Mouse (Mus musculus) kidney, embryonic 14.5 days (tissue): ENCODE results near the gene Gm49391. TPM values are rescaled to one million over a fixed set of nuclear protein-coding genes. Genes with fewer than 3 reads are reported as not detected.
"Not testable (repeated sequence)": the region's sequence is repeated elsewhere in the genome, so short reads cannot be mapped to it uniquely, and the experiment has no call there.

Experiments
- ATAC-seq: fragments of 200-750 bp; cut with Nextera tagmentation; 2 replicates; pipeline ENCODE4 v1.8.0; 2017; ENCODE audit warnings: moderate number of reproducible peaks, mild to moderate bottlenecking, moderate TSS enrichment, moderate library complexity; ENCODE audit not compliant: low FRiP score, low TSS enrichment
- H3K27ac ChIP-seq: fragments of 300-500 bp; sonication (generic); 2 replicates; pipeline ENCODE4 v1.5.1; 2014; ENCODE audit warnings: low read depth, mild to moderate bottlenecking, low read length, moderate library complexity, mixed read lengths
- H3K27me3 ChIP-seq: fragments of 300-500 bp; sonication (generic); 2 replicates; pipeline ENCODE4 v1.6.1; 2014; ENCODE audit warnings: mild to moderate bottlenecking, low read length; ENCODE audit not compliant: control insufficient read depth, insufficient read depth
- H3K36me3 ChIP-seq: fragments of 300-500 bp; sonication (generic); 2 replicates; pipeline ENCODE4 v1.6.1; 2014; ENCODE audit warnings: low read length, mixed read lengths; ENCODE audit not compliant: control insufficient read depth, insufficient read depth
- H3K4me1 ChIP-seq: fragments of 300-500 bp; sonication (generic); 2 replicates; pipeline ENCODE4 v1.6.1; 2014; ENCODE audit warnings: low read length, mixed read lengths; ENCODE audit not compliant: control insufficient read depth, insufficient read depth
- H3K4me2 ChIP-seq: fragments of 300-500 bp; sonication (generic); replicated peaks from 2 replicates; pipeline ENCODE4 v1.6.1; 2014; ENCODE audit warnings: low read depth, mild to moderate bottlenecking, low read length
- H3K4me3 ChIP-seq: fragments of 300-500 bp; sonication (generic); 2 replicates; pipeline ENCODE4 v1.5.1; 2014; ENCODE audit warnings: mild to moderate bottlenecking, low read length
- H3K9ac ChIP-seq: fragments of 300-500 bp; sonication (generic); 2 replicates; pipeline ENCODE4 v1.6.1; 2014; ENCODE audit warnings: low read depth, mild to moderate bottlenecking, low read length, moderate library complexity
- H3K9me3 ChIP-seq: fragments of 300-500 bp; sonication (generic); 2 replicates; pipeline ENCODE4 v1.6.1; 2016; ENCODE audit warnings: low read length; ENCODE audit not compliant: control insufficient read depth
- WGBS: fragments of 180-500 bp; shearing (Covaris S2); extraction: QIAGEN DNeasy Blood & Tissue Kit; methylation state at CpG from one replicate; pipeline ENCODE4 v1.1.7; 2014; 5-methylcytosine and 5-hydroxymethylcytosine counted together
- polyA plus RNA-seq: library from polyadenylated mRNA; unstranded; fragments of >200 nt; fragmentation: Nextera tagmentation; extraction: Ambion mirVana; gene quantifications from 2 replicates; pipeline ENCODE4 v1.2.1, GENCODE M21; 2014

Gene Gm49391
- polyA plus RNA-seq, result 2.2 and 2.7 TPM in 2 replicates

DNA sequence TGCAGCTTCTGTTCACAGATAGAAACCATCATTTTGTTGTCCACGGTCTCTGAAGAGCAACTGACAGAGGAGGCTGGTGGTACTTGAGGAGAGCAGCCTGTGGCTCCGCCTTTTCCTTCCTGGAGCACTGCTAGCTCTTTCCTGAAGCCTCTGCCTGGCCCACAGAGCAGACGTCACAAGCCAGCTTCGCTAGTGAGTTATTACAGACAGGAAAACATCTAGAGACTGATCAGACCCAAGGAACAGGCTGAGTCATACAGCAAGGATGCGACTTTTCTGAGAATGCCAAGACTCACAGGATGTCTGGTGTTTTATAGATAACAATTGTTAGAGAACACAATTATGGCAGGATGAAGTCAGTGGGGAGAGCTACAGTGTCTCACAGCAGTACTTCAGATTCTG lies at the start of gene Gm49391, which contains the start of gene Ctla2a:
Gene Gm49391, minus strand, starts transcription at position 72 of the 402 bp plus-strand sequence.
Gene Ctla2a, minus strand, starts transcription at position 126 of the 402 bp plus-strand sequence.
- 65% methylated on average over 5 of the region's 5 CpGs for WGBS
- ATAC-seq, result peak; percentile 28; the same call in 1 of the 2 replicates
- Histone ChIP-seq H3K9ac (no peak within 1 kb of the TSS), H3K4me3 (no peak within 1 kb of the TSS), H3K27me3 (no peaks in the 10 kb centered on the region), H3K4me1 (no peaks in the 10 kb centered on the region), H3K4me2 (no peak within 1 kb of the TSS), H3K27ac (no peak within 1 kb of the TSS), H3K36me3 (no peaks in the 10 kb centered on the region), H3K9me3 (no peaks in the 10 kb centered on the region)

DNA sequence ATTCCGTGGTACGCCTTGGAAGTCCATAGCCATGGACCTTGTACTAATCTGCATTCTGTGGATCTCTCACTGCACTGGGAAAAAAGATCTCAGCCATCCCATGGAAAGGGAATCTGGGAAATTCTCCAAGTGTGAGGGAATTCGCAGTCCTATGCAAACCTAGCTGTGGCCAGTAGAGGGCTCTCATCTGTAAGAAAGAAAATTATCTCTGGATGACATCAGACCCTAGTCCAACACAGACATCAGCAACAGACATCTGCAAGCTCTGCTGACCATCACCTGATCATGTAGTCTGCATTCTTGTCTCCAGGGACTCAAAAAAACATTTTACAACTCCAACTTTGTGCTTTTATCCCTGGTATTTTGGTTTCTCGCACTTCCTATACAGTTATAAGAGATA lies 35.9 kb upstream of the Gm49391 start:
- not testable (repeated sequence) for H3K4me2 ChIP-seq, H3K9ac ChIP-seq, H3K4me1 ChIP-seq, H3K27ac ChIP-seq, H3K36me3 ChIP-seq, H3K9me3 ChIP-seq, H3K4me3 ChIP-seq, H3K27me3 ChIP-seq, ATAC-seq
- 64% methylated on average over 4 of the region's 4 CpGs for WGBS

DNA sequence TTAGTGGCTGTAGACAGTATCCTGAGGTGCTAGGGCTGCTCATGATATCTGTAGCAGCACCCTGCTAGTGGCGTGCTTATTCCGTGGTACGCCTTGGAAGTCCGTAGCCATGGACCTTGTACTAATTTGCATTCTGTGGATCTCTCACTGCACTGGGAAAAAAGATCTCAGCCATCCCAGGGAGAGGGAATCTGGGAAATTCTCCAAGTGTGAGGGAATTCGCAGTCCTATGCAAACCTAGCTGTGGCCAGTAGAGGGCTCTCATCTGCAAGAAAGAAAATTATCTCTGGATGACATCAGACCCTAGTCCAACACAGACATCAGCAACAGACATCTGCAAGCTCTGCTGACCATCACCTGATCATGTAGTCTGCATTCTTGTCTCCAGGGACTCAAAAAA lies 27.6 kb upstream of the Gm49391 start:
- not testable (repeated sequence) for H3K4me1 ChIP-seq, ATAC-seq, H3K27ac ChIP-seq, H3K27me3 ChIP-seq, H3K4me2 ChIP-seq, H3K9ac ChIP-seq, H3K36me3 ChIP-seq, H3K9me3 ChIP-seq, H3K4me3 ChIP-seq
- whole genome bisulfite sequencing, result 30% methylated on average over 5 of the region's 5 CpGs

DNA sequence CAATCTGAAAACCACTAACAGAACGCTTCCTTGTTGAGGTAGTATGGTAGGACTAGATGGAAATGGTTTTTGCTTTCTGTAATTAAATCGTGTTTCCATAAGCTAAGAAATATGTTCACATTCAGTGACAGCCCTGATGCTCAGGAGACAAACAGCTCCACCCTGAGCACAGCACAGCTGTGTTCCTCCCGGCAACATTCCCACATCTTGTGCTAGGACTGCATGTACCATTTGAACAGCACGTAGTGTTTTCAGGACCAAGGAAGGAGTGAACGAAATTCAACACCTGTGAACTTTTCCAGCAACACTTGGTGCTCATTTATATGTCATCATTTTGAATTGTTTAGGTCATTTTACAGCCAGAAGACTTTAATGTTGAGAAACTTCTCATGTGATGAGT lies 25.3 kb upstream of the Gm49391 start:
- Histone ChIP-seq H3K9ac (no peak overlapping the region), H3K9me3 (0 out of 2 replicates have a peak, but pooled peaks cover 2% of the 10 kb centered on the region), H3K4me2 (no peak overlapping the region), H3K36me3 (no peaks in the 10 kb centered on the region), H3K4me1 (no peaks in the 10 kb centered on the region), H3K4me3 (no peak overlapping the region), H3K27ac (no peak overlapping the region), H3K27me3 (no peaks in the 10 kb centered on the region)
- 73% methylated on average over 5 of the region's 5 CpGs for WGBS
- ATAC-seq, result no peak

- WGBS, result 83% methylated on average over 3 of the region's 3 CpGs
- not testable (repeated sequence) for H3K36me3 ChIP-seq, H3K9me3 ChIP-seq, H3K4me3 ChIP-seq, H3K4me1 ChIP-seq, H3K4me2 ChIP-seq, H3K27ac ChIP-seq, H3K9ac ChIP-seq, H3K27me3 ChIP-seq, ATAC-seq
These were observed 5.5 kb upstream of the Gm49391 start, which contains the start of gene Tpbpa for GRCm38 (mm10) chr13:60941884-60942283. TSS of gene Tpbpa (minus strand) at chr13:60941984.

GRCm38 (mm10) chr13:60935490-60935889 lies 881 bp downstream of the Gm49391 start, which contains the start of gene Gm49393:
TSS of gene Gm49393 (minus strand) at chr13:60935590.
- H3K9me3 ChIP-seq, H3K4me1 ChIP-seq, H3K9ac ChIP-seq, H3K27ac ChIP-seq, H3K4me2 ChIP-seq, H3K36me3 ChIP-seq, H3K4me3 ChIP-seq, ATAC-seq, H3K27me3 ChIP-seq: not testable (repeated sequence)
- WGBS, result 85% methylated on average over 2 of the region's 2 CpGs

GRCm38 (mm10) chr13:60904780-60905179 lies 31.6 kb downstream of the Gm49391 start, which contains the start of gene Tpbpb:
TSS of gene Tpbpb (minus strand) at chr13:60904880.
- not testable (repeated sequence) for ATAC-seq, H3K4me3 ChIP-seq, H3K36me3 ChIP-seq, H3K27me3 ChIP-seq, H3K9ac ChIP-seq, H3K4me1 ChIP-seq, H3K4me2 ChIP-seq, H3K27ac ChIP-seq, H3K9me3 ChIP-seq
- WGBS, result 93% methylated on average over 2 of the region's 2 CpGs

GRCm38 (mm10) chr13:60897328-60897727 lies 39.0 kb downstream of the Gm49391 start, which contains the start of gene Ctla2b:
TSS of gene Ctla2b (minus strand) at chr13:60897447.
- H3K4me3 ChIP-seq, result no peak within 1 kb of the TSS
- no peak within 1 kb of the TSS for H3K9ac ChIP-seq
- no peaks in the 10 kb centered on the region for H3K36me3 ChIP-seq
- H3K4me1 ChIP-seq, result no peaks in the 10 kb centered on the region
- H3K27me3 ChIP-seq, result no peaks in the 10 kb centered on the region
- H3K27ac ChIP-seq, result no peak within 1 kb of the TSS
- H3K9me3 ChIP-seq, result no peaks in the 10 kb centered on the region
- WGBS, result 75% methylated on average over 3 of the region's 3 CpGs
- ATAC-seq, result 0 out of 2 replicates have a peak, but pooled peaks have one; percentile 35
- H3K4me2 ChIP-seq, result no peak within 1 kb of the TSS

DNA sequence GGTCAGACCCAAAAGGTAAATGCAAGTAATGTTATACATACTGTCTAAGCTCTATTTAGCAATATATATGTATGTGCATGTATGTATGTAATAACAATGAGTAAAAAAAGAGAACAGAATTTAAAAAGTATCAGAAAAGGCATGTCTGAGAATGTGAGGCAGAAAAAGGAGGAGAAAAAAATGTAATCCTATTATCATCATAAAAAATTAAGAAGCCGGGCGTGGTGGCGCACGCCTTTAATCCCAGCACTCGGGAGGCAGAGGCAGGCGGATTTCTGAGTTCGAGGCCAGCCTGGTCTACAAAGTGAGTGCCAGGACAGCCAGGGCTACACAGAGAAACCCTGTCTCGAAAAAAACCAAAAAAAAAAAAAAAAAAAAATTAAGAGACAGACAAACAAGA lies 39.6 kb downstream of the Gm49391 start, which contains the start of gene Gm49392:
Gene Gm49392, minus strand, starts transcription at position 101 of the 400 bp plus-strand sequence.
- not testable (repeated sequence) for H3K4me1 ChIP-seq, ATAC-seq, H3K27ac ChIP-seq, H3K27me3 ChIP-seq, H3K4me2 ChIP-seq, H3K4me3 ChIP-seq, H3K36me3 ChIP-seq, H3K9me3 ChIP-seq, H3K9ac ChIP-seq
- 84% methylated on average over 7 of the region's 8 CpGs for WGBS
